Mouse (Mus musculus): Measurements from ENCODE around the gene Apol6.
A peak's percentile ranks its signal among the peaks of the same experiment; 100 is the strongest.

- TF ChIP-seq CEBPB (IDR thresholded peaks at IDR 0.05; ENCODE audit: insufficient read depth, poor library complexity, severe bottlenecking) = no peak
- TF ChIP-seq USF1 (IDR thresholded peaks at IDR 0.05; ENCODE audit: low read depth) = no peak
- TF ChIP-seq POLR2A (IDR thresholded peaks at IDR 0.05; ENCODE audit: insufficient read length, low read depth) = peak; percentile 43
- TF ChIP-seq MAX (IDR thresholded peaks at IDR 0.05; ENCODE audit: low read depth) = no peak
- TF ChIP-seq E2F4 (IDR thresholded peaks at IDR 0.05; ENCODE audit: insufficient read depth) = no peak
- TF ChIP-seq MYOD1 (IDR thresholded peaks at IDR 0.05; ENCODE audit: control insufficient read depth in 1 of 3, insufficient read length in 2 of 3, low read depth in 2 of 3) = no peak
These were observed 36.2 kb downstream of the Apol6 start for GRCm38 (mm10) chr15:77080684-77081254.

All from myocyte (in vitro differentiated cells).